Mouse (Mus musculus): ENCODE measurements around the gene Lrrc4.
A peak's percentile ranks its signal among the peaks of the same experiment; 100 is the strongest.

Lrrc4 gene

GRCm38 (mm10) chr6:28853654-28854053 is 22.1 kb upstream of the Lrrc4 start:
- DNase-seq, result no peak

GRCm38 (mm10) chr6:28853164-28853563 is 21.6 kb upstream of the Lrrc4 start:
- no peak for DNase-seq

- no peak for DNase-seq
These were observed 20.8 kb upstream of the Lrrc4 start for GRCm38 (mm10) chr6:28852342-28852741.

- DNase-seq, result no peak
These were observed 18.9 kb upstream of the Lrrc4 start for GRCm38 (mm10) chr6:28850326-28850900.

GRCm38 (mm10) chr6:28849317-28849716 is 17.8 kb upstream of the Lrrc4 start:
- DNase-seq, result no peak

- DNase-seq, result no peak
These were observed 17.3 kb upstream of the Lrrc4 start for GRCm38 (mm10) chr6:28848891-28849290.

- no peak for DNase-seq
These were observed 16.8 kb upstream of the Lrrc4 start for GRCm38 (mm10) chr6:28848285-28848794.

GRCm38 (mm10) chr6:28847616-28848015 is 16.1 kb upstream of the Lrrc4 start:
- no peak for DNase-seq

- no peak for DNase-seq
These were observed 14.1 kb upstream of the Lrrc4 start for GRCm38 (mm10) chr6:28845610-28846009.

- DNase-seq, result no peak
These were observed 11.1 kb upstream of the Lrrc4 start for GRCm38 (mm10) chr6:28842375-28843276.

GRCm38 (mm10) chr6:28841569-28841968 is 10.0 kb upstream of the Lrrc4 start:
- DNase-seq, result no peak

- DNase-seq, result no peak
These were observed 5.1 kb upstream of the Lrrc4 start for GRCm38 (mm10) chr6:28836600-28836999.

- no peak for DNase-seq
These were observed 2.5 kb upstream of the Lrrc4 start for GRCm38 (mm10) chr6:28834046-28834445.

- DNase-seq, result peak; percentile 54
These were observed 1.9 kb upstream of the Lrrc4 start for GRCm38 (mm10) chr6:28833380-28833822.

- DNase-seq, result peak; percentile 60
These were observed 1.3 kb upstream of the Lrrc4 start for GRCm38 (mm10) chr6:28832751-28833291.

- peak; percentile 63 for DNase-seq
These were observed 555 bp upstream of the Lrrc4 start for GRCm38 (mm10) chr6:28831854-28832750.

GRCm38 (mm10) chr6:28830306-28830705 is 1.2 kb downstream of the Lrrc4 start:
- DNase-seq, result no peak

- DNase-seq, result no peak
These were observed 3.0 kb downstream of the Lrrc4 start for GRCm38 (mm10) chr6:28828593-28828992.

- no peak for DNase-seq
These were observed 4.0 kb downstream of the Lrrc4 start for GRCm38 (mm10) chr6:28827565-28827964.

GRCm38 (mm10) chr6:28826689-28827389 is 4.7 kb downstream of the Lrrc4 start:
- DNase-seq, result no peak

GRCm38 (mm10) chr6:28825894-28826293 is 5.7 kb downstream of the Lrrc4 start:
- no peak for DNase-seq

GRCm38 (mm10) chr6:28823802-28824201 is 7.7 kb downstream of the Lrrc4 start:
- no peak for DNase-seq
